Mouse (Mus musculus) neutrophil, adult 65 days (primary cell): ENCODE results near the gene Fam204a. TPM values are rescaled to one million over a fixed set of nuclear protein-coding genes. Genes with fewer than 3 reads are reported as not detected.

Source experiments
- total RNA-seq: library from RNA; stranded (reverse); gene quantifications from 2 replicates; pipeline ENCODE4 v1.2.4, GENCODE M21; 2023

Gene Fam204a
- total RNA-seq, result 16.3 and 20.8 TPM in 2 replicates

GRCm38 (mm10) chr19:60225899-60226844 is at the start of gene Fam204a:
Fam204a (minus strand) TSS chr19:60226701.

Other genes starting within 250 kb of the Fam204a start
- gene Prlhr, start 241.6 kb upstream of the Fam204a start, total RNA-seq, result not detected in 2 replicates